Mouse (Mus musculus) embryonic facial prominence, embryonic 12.5 days (tissue): ENCODE data around the gene Ogfod3. TPM values are rescaled to one million over a fixed set of nuclear protein-coding genes. Genes with fewer than 3 reads are reported as not detected.

Source experiments
- ATAC-seq: fragments of 200-750 bp; cut with Nextera tagmentation; 2 replicates; pipeline ENCODE4 v1.8.0; 2017; ENCODE audit not compliant: insufficient number of reproducible peaks, insufficient read depth, low FRiP score, low TSS enrichment
- H3K27ac ChIP-seq: fragments of 300-500 bp; sonication (generic); 2 replicates; pipeline ENCODE4 v1.5.1; 2016; ENCODE audit warnings: mild to moderate bottlenecking
- H3K27me3 ChIP-seq: fragments of 300-500 bp; sonication (generic); 2 replicates; pipeline ENCODE4 v1.6.1; 2016; ENCODE audit warnings: mild to moderate bottlenecking, moderate library complexity
- H3K36me3 ChIP-seq: fragments of 300-500 bp; sonication (generic); 2 replicates; pipeline ENCODE4 v1.6.1; 2016; ENCODE audit warnings: mild to moderate bottlenecking
- H3K4me1 ChIP-seq: fragments of 300-500 bp; sonication (generic); 2 replicates; pipeline ENCODE4 v1.6.1; 2016
- H3K4me2 ChIP-seq: fragments of 300-500 bp; sonication (generic); replicated peaks from 2 replicates; pipeline ENCODE4 v1.6.1; 2016; ENCODE audit warnings: mild to moderate bottlenecking, moderate library complexity
- H3K4me3 ChIP-seq: fragments of 300-500 bp; sonication (generic); 2 replicates; pipeline ENCODE4 v1.5.1; 2016; ENCODE audit warnings: mild to moderate bottlenecking
- H3K9ac ChIP-seq: fragments of 300-500 bp; sonication (generic); 2 replicates; pipeline ENCODE4 v1.6.1; 2016; ENCODE audit warnings: mild to moderate bottlenecking, moderate library complexity
- H3K9me3 ChIP-seq: fragments of 300-500 bp; sonication (generic); 2 replicates; pipeline ENCODE4 v1.6.1; 2016; ENCODE audit warnings: mild to moderate bottlenecking, moderate library complexity
- WGBS: fragments of 180-500 bp; shearing (Covaris S2); methylation state at CpG from one replicate; pipeline ENCODE4 v1.1.7; 2016; 5-methylcytosine and 5-hydroxymethylcytosine counted together
- polyA plus RNA-seq: library from polyadenylated mRNA; unstranded; fragments of >200 nt; fragmentation: Nextera tagmentation; extraction: Ambion mirVana; gene quantifications from 2 replicates; pipeline ENCODE4 v1.2.1, GENCODE M21; 2016

The Ogfod3 gene
- polyA plus RNA-seq, 1 experiment from 2014 or later, result 22.9 TPM

GRCm38 (mm10) chr11:121145865-121146264 lies 58.6 kb downstream of the Ogfod3 start, which contains the start of gene Tex19.1:
Tex19.1 (plus strand) TSS chr11:121146143.
- WGBS, result 88% methylated on average over 22 of the region's 22 CpGs
- no peaks in the 10 kb centered on the region for H3K27me3 ChIP-seq
- no peak within 1 kb of the TSS for H3K4me2 ChIP-seq
- H3K4me1 ChIP-seq, result no peaks in the 10 kb centered on the region
- H3K27ac ChIP-seq, result no peak within 1 kb of the TSS
- no peaks in the 10 kb centered on the region for H3K36me3 ChIP-seq
- no peak within 1 kb of the TSS for H3K9ac ChIP-seq
- no peak for ATAC-seq
- H3K4me3 ChIP-seq, result no peak within 1 kb of the TSS
- no peaks in the 10 kb centered on the region for H3K9me3 ChIP-seq

GRCm38 (mm10) chr11:121143325-121144015 lies 61.0 kb downstream of the Ogfod3 start:
- no peaks in the 10 kb centered on the region for H3K9me3 ChIP-seq
- no peaks in the 10 kb centered on the region for H3K27me3 ChIP-seq
- no peak overlapping the region for H3K4me2 ChIP-seq
- H3K27ac ChIP-seq, result no peak overlapping the region
- H3K4me1 ChIP-seq, result no peaks in the 10 kb centered on the region
- 81% methylated on average over 9 of the region's 9 CpGs for WGBS
- H3K9ac ChIP-seq, result no peak overlapping the region
- H3K4me3 ChIP-seq, result no peak overlapping the region
- H3K36me3 ChIP-seq, result no peaks in the 10 kb centered on the region
- ATAC-seq, result no peak

GRCm38 (mm10) chr11:121138732-121139131 lies 65.8 kb downstream of the Ogfod3 start:
- no peaks in the 10 kb centered on the region for H3K27me3 ChIP-seq
- 45% methylated on average over 6 of the region's 6 CpGs for WGBS
- H3K27ac ChIP-seq, result no peak overlapping the region
- no peaks in the 10 kb centered on the region for H3K9me3 ChIP-seq
- no peaks in the 10 kb centered on the region for H3K36me3 ChIP-seq
- no peak for ATAC-seq
- H3K4me2 ChIP-seq, result no peak overlapping the region
- H3K9ac ChIP-seq, result no peak overlapping the region
- no peak overlapping the region for H3K4me3 ChIP-seq
- H3K4me1 ChIP-seq, result no peaks in the 10 kb centered on the region

- 78% methylated on average over 5 of the region's 5 CpGs for WGBS
- Histone ChIP-seq H3K9me3 (no peaks in the 10 kb centered on the region), H3K36me3 (no peaks in the 10 kb centered on the region), H3K4me3 (no peak overlapping the region), H3K4me1 (no peaks in the 10 kb centered on the region), H3K27me3 (no peaks in the 10 kb centered on the region), H3K4me2 (no peak overlapping the region), H3K27ac (no peak overlapping the region), H3K9ac (no peak overlapping the region)
- no peak for ATAC-seq
These were observed 66.8 kb downstream of the Ogfod3 start for GRCm38 (mm10) chr11:121137682-121138081.

DNA sequence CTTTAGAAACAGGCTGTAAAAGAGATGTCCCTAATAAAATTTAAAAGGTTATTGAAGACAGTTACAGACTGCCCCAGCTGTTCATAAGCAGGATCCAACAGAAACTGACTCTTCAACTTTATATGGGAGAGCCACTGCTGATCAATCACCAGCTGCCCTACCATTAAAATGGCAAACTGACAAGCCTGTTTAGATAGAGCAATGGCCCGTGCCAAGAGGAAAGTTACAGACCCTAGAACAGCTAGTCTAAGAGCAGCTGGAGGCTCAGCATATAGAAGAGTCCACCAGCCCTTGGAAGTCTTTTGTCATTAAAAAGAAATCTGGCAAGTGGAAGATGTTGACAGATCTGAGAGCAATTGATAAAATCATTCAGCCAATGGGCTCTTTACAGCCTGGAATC lies 69.9 kb downstream of the Ogfod3 start:
- Histone ChIP-seq H3K4me1 (no peaks in the 10 kb centered on the region), H3K36me3 (no peaks in the 10 kb centered on the region), H3K27me3 (no peaks in the 10 kb centered on the region), H3K9ac (no peak overlapping the region), H3K27ac (no peak overlapping the region), H3K4me2 (no peak overlapping the region), H3K9me3 (no peaks in the 10 kb centered on the region), H3K4me3 (no peak overlapping the region)
- WGBS, result 83% methylated on average over 1 of the region's 1 CpGs
- ATAC-seq, result no peak

- 57% methylated on average over 1 of the region's 1 CpGs for WGBS
- no peak for ATAC-seq
- H3K36me3 ChIP-seq, result no peaks in the 10 kb centered on the region
- H3K4me2 ChIP-seq, result no peak overlapping the region
- no peaks in the 10 kb centered on the region for H3K4me1 ChIP-seq
- no peaks in the 10 kb centered on the region for H3K9me3 ChIP-seq
- H3K27me3 ChIP-seq, result no peaks in the 10 kb centered on the region
- H3K4me3 ChIP-seq, result no peak overlapping the region
- H3K9ac ChIP-seq, result no peak overlapping the region
- no peak overlapping the region for H3K27ac ChIP-seq
These were observed 74.9 kb downstream of the Ogfod3 start for GRCm38 (mm10) chr11:121129616-121130015.

Other genes starting within 250 kb of the Ogfod3 start
- gene Csnk1d, start 213.4 kb downstream of the Ogfod3 start, polyA plus RNA-seq, result 159 and 160 TPM in 2 replicates
- gene Cd7, start 165.3 kb downstream of the Ogfod3 start, polyA plus RNA-seq, result 0.32 and 0.38 TPM in 2 replicates
- not detected in 2 replicates for gene Sectm1b, start 141.1 kb downstream of the Ogfod3 start, polyA plus RNA-seq
- gene Sectm1a, start 123.5 kb downstream of the Ogfod3 start, polyA plus RNA-seq, result not detected in 2 replicates
- 0.08 TPM in 1 of 2 replicates, not detected in the other for gene Tex19.2, start 86.0 kb downstream of the Ogfod3 start, polyA plus RNA-seq
- gene Tex19.1, start 58.6 kb downstream of the Ogfod3 start, polyA plus RNA-seq, result not detected in 2 replicates
- 0.22 TPM in 2 replicates for gene Uts2r, start 44.4 kb downstream of the Ogfod3 start, polyA plus RNA-seq
- gene Hexdc, start 278 bp downstream of the Ogfod3 start, polyA plus RNA-seq, result 10.4 and 10.5 TPM in 2 replicates
- 37.9 and 38.9 TPM in 2 replicates for gene Cybc1, start 24.6 kb upstream of the Ogfod3 start, polyA plus RNA-seq
- 63.1 and 70.0 TPM in 2 replicates for gene Narf, start 32.5 kb upstream of the Ogfod3 start, polyA plus RNA-seq
- gene Foxk2, start 55.3 kb upstream of the Ogfod3 start, polyA plus RNA-seq, result 10.6 and 10.8 TPM in 2 replicates
- gene Wdr45b, start 149.7 kb upstream of the Ogfod3 start, polyA plus RNA-seq, result 102 and 103 TPM in 2 replicates
- gene Rab40b, start 183.5 kb upstream of the Ogfod3 start, polyA plus RNA-seq, result 7.5 and 8.9 TPM in 2 replicates
- 8.6 and 10.2 TPM in 2 replicates for gene Fn3krp, start 216.7 kb upstream of the Ogfod3 start, polyA plus RNA-seq
- gene Fn3k, start 230.2 kb upstream of the Ogfod3 start, polyA plus RNA-seq, result 0.51 and 0.78 TPM in 2 replicates
- gene Tbcd, start 247.2 kb upstream of the Ogfod3 start, polyA plus RNA-seq, result 51.0 and 54.7 TPM in 2 replicates